Mouse (Mus musculus) midbrain, embryonic 11.5 days (tissue): Measurements from ENCODE around the gene Apbb1. TPM values are rescaled to one million over a fixed set of nuclear protein-coding genes. Genes with fewer than 3 reads are reported as not detected.

Experiments
- ATAC-seq: fragments of 200-750 bp; cut with Nextera tagmentation; 2 replicates; pipeline ENCODE4 v1.8.0; 2017; ENCODE audit warnings: moderate TSS enrichment, moderate library complexity; ENCODE audit not compliant: low FRiP score
- DNase-seq: peaks from one replicate; pipeline ENCODE4 v3.0.0; 2015; ENCODE audit warnings: low spot score; ENCODE audit errors: missing footprints
- H3K27ac ChIP-seq: fragments of 300-500 bp; sonication (generic); 2 replicates; pipeline ENCODE4 v1.5.1; 2014; ENCODE audit warnings: low read depth, low read length
- H3K27me3 ChIP-seq: fragments of 300-500 bp; sonication (generic); 2 replicates; pipeline ENCODE4 v1.6.1; 2014; ENCODE audit warnings: mild to moderate bottlenecking, low read length, moderate library complexity, mixed read lengths; ENCODE audit not compliant: control insufficient read depth, insufficient read depth
- H3K36me3 ChIP-seq: fragments of 300-500 bp; sonication (generic); 2 replicates; pipeline ENCODE4 v1.6.1; 2014; ENCODE audit warnings: mild to moderate bottlenecking, low read length, moderate library complexity, mixed read lengths; ENCODE audit not compliant: control insufficient read depth, insufficient read depth
- H3K4me1 ChIP-seq: fragments of 300-500 bp; sonication (generic); 2 replicates; pipeline ENCODE4 v1.6.1; 2014; ENCODE audit warnings: low read length; ENCODE audit not compliant: control insufficient read depth, insufficient read depth
- H3K4me2 ChIP-seq: fragments of 300-500 bp; sonication (generic); 2 replicates; pipeline ENCODE4 v1.6.1; 2014; ENCODE audit warnings: mild to moderate bottlenecking, moderate library complexity
- H3K4me3 ChIP-seq: fragments of 300-500 bp; sonication (generic); 2 replicates; pipeline ENCODE4 v1.5.1; 2014; ENCODE audit warnings: low read depth, low read length
- H3K9ac ChIP-seq: fragments of 300-500 bp; sonication (generic); 2 replicates; pipeline ENCODE4 v1.6.1; 2014; ENCODE audit warnings: low read length
- H3K9me3 ChIP-seq: fragments of 300-500 bp; sonication (generic); 2 replicates; pipeline ENCODE4 v1.6.1; 2016; ENCODE audit warnings: low read length; ENCODE audit not compliant: control insufficient read depth
- WGBS: fragments of 180-500 bp; shearing (Covaris S2); extraction: QIAGEN DNeasy Blood & Tissue Kit; methylation state at CpG from one replicate; pipeline ENCODE4 v1.1.7; 2014; 5-methylcytosine and 5-hydroxymethylcytosine counted together
- polyA plus RNA-seq: library from polyadenylated mRNA; unstranded; fragments of >200 nt; fragmentation: Nextera tagmentation; extraction: Ambion mirVana; gene quantifications from 2 replicates; pipeline ENCODE4 v1.2.1, GENCODE M21; 2014

Apbb1 gene
- polyA plus RNA-seq, 1 experiment from 2014 or later: 103 TPM

DNA sequence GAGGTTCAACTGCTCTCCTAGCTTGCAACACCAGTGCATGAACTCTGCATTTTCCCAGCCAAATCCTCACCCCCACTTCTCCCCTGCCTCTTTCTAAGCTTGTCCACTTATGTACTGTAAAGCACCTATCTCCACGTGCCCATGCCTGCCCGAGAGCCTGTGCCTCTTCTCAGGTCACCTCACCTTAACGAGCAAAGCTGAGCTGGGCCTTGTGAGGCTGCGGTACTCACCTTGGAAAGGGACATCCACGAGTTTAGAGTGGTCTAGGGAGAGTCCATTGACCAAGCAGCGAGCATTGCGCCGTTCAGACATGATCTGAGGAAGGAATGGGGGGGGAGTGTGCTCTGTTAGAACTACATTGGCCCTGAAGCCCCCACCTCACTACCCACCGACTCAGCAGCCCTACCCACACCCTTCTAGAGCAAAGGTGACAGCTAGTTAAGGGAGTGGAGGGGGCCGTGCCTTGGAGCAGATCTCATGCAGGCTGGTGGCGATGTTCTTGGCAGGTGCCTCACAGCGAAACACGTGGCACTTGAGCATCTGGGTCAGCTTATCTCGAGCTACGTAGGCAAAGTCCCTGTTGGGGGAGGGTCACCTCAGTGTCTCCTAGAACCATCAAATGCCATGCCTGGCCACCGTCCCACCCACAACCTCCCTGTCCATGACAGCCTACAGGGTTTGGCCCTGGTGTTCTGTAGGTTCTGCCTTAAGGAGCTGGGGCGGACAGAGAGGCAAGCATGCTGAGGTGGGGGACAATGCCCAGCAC is 16.2 kb downstream of the Apbb1 start:
- Histone ChIP-seq H3K9ac (no peak overlapping the region), H3K4me3 (no peak overlapping the region), H3K4me2 (no peak overlapping the region), H3K27ac (no peak overlapping the region), H3K27me3 (no peaks in the 10 kb centered on the region), H3K4me1 (peaks cover 20% of the 10 kb centered on the region), H3K9me3 (no peaks in the 10 kb centered on the region), H3K36me3 (peaks cover 17% of the 10 kb centered on the region)
- ATAC-seq (no peak), DNase-seq (no peak)
- WGBS: 86% methylated on average over 17 of the region's 17 CpGs

GRCm38 (mm10) chr7:105563367-105563766 is 18.1 kb downstream of the Apbb1 start:
- DNase-seq (no peak), ATAC-seq (no peak)
- peaks cover 17% of the 10 kb centered on the region for H3K36me3 ChIP-seq
- no peaks in the 10 kb centered on the region for H3K9me3 ChIP-seq
- H3K27me3 ChIP-seq: no peaks in the 10 kb centered on the region
- WGBS: 86% methylated on average over 3 of the region's 3 CpGs
- no peak overlapping the region for H3K27ac ChIP-seq
- H3K4me1 ChIP-seq: peaks cover 1% of the 10 kb centered on the region
- H3K4me2 ChIP-seq: no peak overlapping the region
- H3K4me3 ChIP-seq: no peak overlapping the region
- no peak overlapping the region for H3K9ac ChIP-seq

- Histone ChIP-seq H3K4me3 (no peak overlapping the region), H3K4me2 (no peak overlapping the region), H3K9ac (no peak overlapping the region), H3K27ac (no peak overlapping the region), H3K9me3 (no peaks in the 10 kb centered on the region), H3K4me1 (no peaks in the 10 kb centered on the region), H3K36me3 (peaks cover 16% of the 10 kb centered on the region), H3K27me3 (no peaks in the 10 kb centered on the region)
- WGBS: 89% methylated on average over 3 of the region's 3 CpGs
- ATAC-seq (no peak), DNase-seq (no peak)
Measured at GRCm38 (mm10) chr7:105562317-105562716, 19.1 kb downstream of the Apbb1 start.

DNA sequence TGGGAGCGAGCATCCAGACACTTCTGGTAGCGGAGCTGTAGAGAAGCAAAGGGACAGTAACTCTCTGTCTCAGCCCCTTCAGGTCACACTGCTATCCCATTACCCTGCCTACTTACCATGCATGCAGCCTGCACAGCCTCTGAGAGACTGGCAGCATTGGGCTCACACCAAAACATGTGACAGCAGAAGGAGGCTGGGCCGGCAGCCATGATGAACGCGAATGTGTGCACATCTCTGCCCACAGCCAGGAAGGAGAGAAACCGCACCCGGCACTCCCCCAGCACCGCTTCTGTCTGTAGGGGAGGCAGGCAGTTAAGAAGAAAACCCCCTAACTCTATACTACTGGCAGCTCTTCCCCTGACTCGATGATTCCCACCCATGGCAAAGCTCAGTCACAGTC is 22.4 kb downstream of the Apbb1 start:
- WGBS: 89% methylated on average over 9 of the region's 9 CpGs
- H3K27me3 ChIP-seq: no peaks in the 10 kb centered on the region
- H3K9me3 ChIP-seq: no peaks in the 10 kb centered on the region
- ATAC-seq (no peak), DNase-seq (no peak)
- H3K36me3 ChIP-seq: peaks cover 2% of the 10 kb centered on the region; the same call in 1 of the 2 replicates
- no peak overlapping the region for H3K9ac ChIP-seq
- no peak overlapping the region for H3K4me2 ChIP-seq
- no peak overlapping the region for H3K4me3 ChIP-seq
- no peak overlapping the region for H3K27ac ChIP-seq
- H3K4me1 ChIP-seq: peaks cover 7% of the 10 kb centered on the region

- Histone ChIP-seq H3K4me3 (no peak overlapping the region), H3K4me1 (peaks cover 7% of the 10 kb centered on the region), H3K36me3 (peaks cover 2% of the 10 kb centered on the region; the same call in 1 of the 2 replicates), H3K9ac (no peak overlapping the region), H3K4me2 (no peak overlapping the region), H3K9me3 (no peaks in the 10 kb centered on the region), H3K27me3 (no peaks in the 10 kb centered on the region), H3K27ac (no peak overlapping the region)
- ATAC-seq (no peak), DNase-seq (no peak)
- WGBS: 81% methylated on average over 11 of the region's 11 CpGs
Measured at GRCm38 (mm10) chr7:105557671-105558070, 23.8 kb downstream of the Apbb1 start.

GRCm38 (mm10) chr7:105556406-105556805 is 25.0 kb downstream of the Apbb1 start:
- Histone ChIP-seq H3K4me2 (no peak overlapping the region), H3K4me1 (peaks cover 7% of the 10 kb centered on the region), H3K4me3 (no peak overlapping the region), H3K9me3 (no peaks in the 10 kb centered on the region), H3K27me3 (no peaks in the 10 kb centered on the region), H3K27ac (no peak overlapping the region), H3K36me3 (peaks cover 2% of the 10 kb centered on the region; the same call in 1 of the 2 replicates), H3K9ac (no peak overlapping the region)
- ATAC-seq (no peak), DNase-seq (no peak)
- WGBS: 86% methylated on average over 8 of the region's 8 CpGs

GRCm38 (mm10) chr7:105555571-105555970 is 25.9 kb downstream of the Apbb1 start:
- no peak overlapping the region for H3K4me3 ChIP-seq

GRCm38 (mm10) chr7:105554212-105554942 is 27.1 kb downstream of the Apbb1 start, which contains the start of gene Smpd1:
Smpd1 (plus strand) TSS chr7:105554360.
- H3K4me3 ChIP-seq: peak within 1 kb of the TSS; percentile 57
- H3K9me3 ChIP-seq: no peaks in the 10 kb centered on the region
- H3K4me2 ChIP-seq: peak within 1 kb of the TSS; percentile 81
- 6% methylated on average over 26 of the region's 26 CpGs for WGBS
- DNase-seq: peak; percentile 97
- H3K9ac ChIP-seq: peak within 1 kb of the TSS; percentile 81
- H3K36me3 ChIP-seq: no peaks in the 10 kb centered on the region; the same call in 1 of the 2 replicates
- no peak within 1 kb of the TSS for H3K27ac ChIP-seq
- H3K27me3 ChIP-seq: no peaks in the 10 kb centered on the region
- peak; percentile 95 for ATAC-seq
- H3K4me1 ChIP-seq: peaks cover 7% of the 10 kb centered on the region

More at GRCm38 (mm10) chr7:105555571-105555970, 25.9 kb downstream of the Apbb1 start:
- Histone ChIP-seq H3K27ac (no peak overlapping the region), H3K27me3 (no peaks in the 10 kb centered on the region), H3K4me1 (peaks cover 7% of the 10 kb centered on the region), H3K9me3 (no peaks in the 10 kb centered on the region), H3K4me2 (no peak overlapping the region), H3K36me3 (no peaks in the 10 kb centered on the region; the same call in 1 of the 2 replicates), H3K9ac (no peak overlapping the region)
- DNase-seq (no peak), ATAC-seq (no peak)
- WGBS: 92% methylated on average over 10 of the region's 10 CpGs
